Mouse (Mus musculus): ENCODE data around the gene Olfr794.

GRCm38 (mm10) chr10:129621724-129622123 is 54.3 kb downstream of the Olfr794 start:
- TF ChIP-seq POLR2A (IDR thresholded peaks at IDR 0.05; ENCODE audit: low read depth, low read length) (no peak), CTCF (IDR thresholded peaks at IDR 0.05; ENCODE audit: extremely low read depth, insufficient read length, insufficient replicate concordance, low read depth, low read length) (no peak)
